Mouse (Mus musculus) limb, embryonic 11.5 days (tissue): ENCODE results near the gene Zic1. TPM values are rescaled to one million over a fixed set of nuclear protein-coding genes. Genes with fewer than 3 reads are reported as not detected.

Experiments
- ATAC-seq: fragments of 200-750 bp; cut with Nextera tagmentation; 2 replicates; pipeline ENCODE4 v1.8.0; 2017; ENCODE audit warnings: low read depth; ENCODE audit not compliant: insufficient number of reproducible peaks, low FRiP score, low TSS enrichment
- DNase-seq: peaks from one replicate; pipeline ENCODE4 v3.0.0-alpha.2; 2015; ENCODE audit warnings: low spot score
- H3K27ac ChIP-seq: fragments of 300-500 bp; sonication (generic); replicated peaks from 2 replicates; pipeline ENCODE4 v1.5.1; 2014; ENCODE audit warnings: low read depth, mild to moderate bottlenecking, low read length
- H3K27me3 ChIP-seq: fragments of 300-500 bp; sonication (generic); 2 replicates; pipeline ENCODE4 v1.6.1; 2014; ENCODE audit warnings: mild to moderate bottlenecking, low read length, mixed read lengths; ENCODE audit not compliant: control insufficient read depth, insufficient read depth
- H3K36me3 ChIP-seq: fragments of 300-500 bp; sonication (generic); 2 replicates; pipeline ENCODE4 v1.6.1; 2014; ENCODE audit warnings: mild to moderate bottlenecking, low read length, moderate library complexity, mixed read lengths; ENCODE audit not compliant: control insufficient read depth, insufficient read depth
- H3K4me1 ChIP-seq: fragments of 300-500 bp; sonication (generic); 2 replicates; pipeline ENCODE4 v1.6.1; 2014; ENCODE audit warnings: low read length, mixed read lengths; ENCODE audit not compliant: control insufficient read depth, insufficient read depth
- H3K4me2 ChIP-seq: fragments of 300-500 bp; sonication (generic); 2 replicates; pipeline ENCODE4 v1.6.1; 2014; ENCODE audit warnings: low read depth, mild to moderate bottlenecking, moderate library complexity; ENCODE audit not compliant: severe bottlenecking
- H3K4me3 ChIP-seq: fragments of 300-500 bp; sonication (generic); 2 replicates; pipeline ENCODE4 v1.5.1; 2014; ENCODE audit warnings: low read depth, low read length
- H3K9ac ChIP-seq: fragments of 300-500 bp; sonication (generic); 2 replicates; pipeline ENCODE4 v1.6.1; 2014; ENCODE audit warnings: mild to moderate bottlenecking, low read length
- H3K9me3 ChIP-seq: fragments of 300-500 bp; sonication (generic); 2 replicates; pipeline ENCODE4 v1.6.1; 2016; ENCODE audit warnings: low read length; ENCODE audit not compliant: control insufficient read depth
- WGBS: fragments of 180-500 bp; shearing (Covaris S2); extraction: QIAGEN DNeasy Blood & Tissue Kit; methylation state at CpG from one replicate; pipeline ENCODE4 v1.1.7; 2014; 5-methylcytosine and 5-hydroxymethylcytosine counted together
- polyA plus RNA-seq: library from polyadenylated mRNA; unstranded; fragments of >200 nt; fragmentation: Nextera tagmentation; extraction: Ambion mirVana; gene quantifications from 2 replicates; pipeline ENCODE4 v1.2.1, GENCODE M21; 2014

Zic1 gene
- polyA plus RNA-seq, 1 experiment from 2014 or later: 0.27 TPM

DNA sequence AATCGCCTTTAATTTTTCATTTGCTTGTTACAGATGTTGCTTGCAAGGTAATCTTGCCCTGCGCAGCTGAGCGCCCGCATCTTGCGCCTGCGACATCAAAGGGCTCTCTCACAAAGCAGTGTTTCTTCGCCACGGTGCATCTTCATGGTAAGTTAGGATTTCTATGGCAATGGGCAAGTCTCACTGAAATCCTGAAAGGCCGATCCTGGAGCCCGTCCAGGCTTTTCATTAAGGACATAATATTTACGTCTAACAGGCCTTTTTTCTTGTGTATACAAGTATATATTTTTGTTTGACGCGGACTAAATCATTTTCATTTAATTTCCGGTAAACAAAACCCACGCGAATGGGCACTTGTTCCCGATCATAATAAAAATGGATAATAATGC lies 20.9 kb upstream of the Zic1 start:
- H3K9ac ChIP-seq: no peak overlapping the region
- peaks cover 83% of the 10 kb centered on the region for H3K27me3 ChIP-seq
- DNase-seq: peak; percentile 56
- H3K4me1 ChIP-seq: no peaks in the 10 kb centered on the region
- no peak overlapping the region for H3K4me3 ChIP-seq
- WGBS: under 1% methylated on average over 17 of the region's 17 CpGs
- no peaks in the 10 kb centered on the region for H3K36me3 ChIP-seq
- H3K27ac ChIP-seq: no peak overlapping the region
- ATAC-seq: no peak
- no peaks in the 10 kb centered on the region for H3K9me3 ChIP-seq
- H3K4me2 ChIP-seq: no peak overlapping the region

DNA sequence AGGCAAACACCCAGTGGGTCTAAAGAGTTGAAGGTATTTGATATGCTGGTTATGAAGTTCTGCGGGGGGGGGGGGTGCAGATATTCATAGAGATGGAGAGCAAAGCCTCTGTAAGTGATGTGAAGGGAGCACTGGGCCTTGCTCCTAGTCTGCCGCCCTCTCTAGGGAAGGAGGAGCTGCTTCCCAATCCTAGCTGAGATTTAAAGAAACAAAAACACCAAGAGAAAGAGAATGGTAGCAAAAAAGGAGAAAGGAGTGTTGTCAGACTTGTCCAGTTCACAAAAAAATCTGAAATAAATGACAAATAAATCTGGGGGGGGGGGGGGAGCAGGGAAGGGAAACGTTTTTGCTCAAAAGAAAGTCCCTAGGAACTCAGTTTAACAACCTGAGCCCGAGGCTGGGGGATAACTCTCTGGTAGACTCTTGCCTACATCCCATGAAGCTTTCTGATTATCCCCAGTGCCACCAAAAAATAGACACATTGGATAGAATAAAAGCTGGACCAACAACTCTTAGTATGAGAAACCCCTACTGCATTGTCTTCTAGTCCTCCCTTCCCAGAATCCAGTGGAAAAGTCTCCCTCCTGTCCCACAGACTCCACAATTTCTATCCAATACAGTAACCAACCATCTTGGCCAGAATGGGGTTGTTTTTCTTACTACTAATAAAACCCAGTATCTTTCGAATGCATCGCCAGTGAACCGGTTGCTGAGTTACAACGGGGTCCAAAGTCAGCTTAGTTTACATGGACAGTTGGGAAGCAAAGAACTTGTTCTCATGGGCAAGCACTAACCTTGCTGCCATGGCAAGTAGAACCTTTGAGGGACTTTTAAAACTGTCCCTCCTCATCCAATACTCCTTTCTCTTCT lies 20.2 kb upstream of the Zic1 start:
- DNase-seq: peak; percentile 30
- Histone ChIP-seq H3K27me3 (peaks cover 81% of the 10 kb centered on the region), H3K9ac (no peak overlapping the region), H3K36me3 (no peaks in the 10 kb centered on the region), H3K4me2 (no peak overlapping the region), H3K4me1 (no peaks in the 10 kb centered on the region), H3K4me3 (no peak overlapping the region), H3K27ac (no peak overlapping the region), H3K9me3 (no peaks in the 10 kb centered on the region)
- 3% methylated on average over 8 of the region's 8 CpGs for WGBS
- ATAC-seq: no peak

DNA sequence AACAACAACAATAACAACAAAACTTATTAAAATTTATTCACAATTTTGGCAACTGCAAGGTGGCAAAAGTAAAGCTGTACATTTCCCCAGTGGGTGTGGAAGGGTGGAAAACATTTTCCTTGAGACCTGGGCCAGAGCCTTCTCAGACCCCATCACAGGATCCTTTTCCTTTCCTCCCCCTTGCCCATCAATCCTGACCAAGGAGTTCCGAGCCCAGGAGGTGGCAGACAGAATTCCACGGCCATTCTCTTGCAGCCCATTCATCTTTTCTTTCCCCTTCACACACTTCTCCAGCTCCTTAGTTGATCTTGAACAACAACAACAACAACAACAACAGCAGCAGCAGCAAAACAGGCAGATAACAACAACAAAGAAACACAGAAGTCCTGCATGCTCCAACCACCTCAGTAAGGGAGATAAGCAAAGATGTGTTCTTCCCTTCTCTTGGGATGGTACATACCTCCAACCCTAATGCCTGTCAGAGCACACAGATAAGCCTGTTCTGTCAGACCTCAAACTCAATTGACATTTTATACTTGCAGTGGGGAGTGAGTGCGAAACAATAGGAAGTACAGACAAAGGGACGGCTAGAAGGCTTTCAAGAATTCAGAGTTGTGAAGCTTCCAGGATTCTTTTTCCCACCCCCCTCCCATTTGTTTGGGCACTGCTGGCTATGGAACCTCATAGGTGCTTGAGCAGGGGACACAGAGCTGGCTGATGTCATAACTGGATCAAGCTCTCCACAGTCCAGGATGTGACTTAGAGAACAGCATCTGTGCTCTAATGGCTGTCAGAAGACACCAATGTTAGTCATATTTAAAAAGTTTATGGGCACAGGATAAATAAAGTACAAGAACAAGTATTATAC lies 19.3 kb upstream of the Zic1 start:
- Histone ChIP-seq H3K9me3 (no peaks in the 10 kb centered on the region), H3K36me3 (no peaks in the 10 kb centered on the region), H3K4me2 (no peak overlapping the region), H3K27me3 (peaks cover 80% of the 10 kb centered on the region), H3K4me1 (no peaks in the 10 kb centered on the region), H3K4me3 (no peak overlapping the region), H3K27ac (no peak overlapping the region), H3K9ac (no peak overlapping the region)
- ATAC-seq (no peak), DNase-seq (peak; percentile 27)
- 2% methylated on average over 4 of the region's 4 CpGs for WGBS

DNA sequence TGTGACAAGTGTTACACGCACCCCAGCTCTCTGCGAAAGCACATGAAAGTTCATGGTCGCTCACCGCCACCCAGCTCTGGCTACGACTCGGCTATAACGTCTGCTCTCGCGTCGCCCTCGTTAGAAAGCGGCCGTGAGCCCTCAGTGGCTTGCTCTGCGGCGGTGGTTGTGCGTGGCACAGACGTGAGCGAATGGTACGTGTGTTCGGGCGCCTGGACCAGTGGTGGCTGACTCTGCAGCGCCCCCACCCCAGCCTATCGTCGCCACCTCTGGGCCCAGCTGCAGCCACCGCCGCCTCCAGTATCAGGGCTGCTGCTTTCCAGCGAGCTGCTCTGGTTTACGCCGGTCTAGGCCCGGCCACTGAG lies 18.5 kb upstream of the Zic1 start:
- Histone ChIP-seq H3K27me3 (peaks cover 80% of the 10 kb centered on the region), H3K9ac (no peak overlapping the region), H3K27ac (no peak overlapping the region), H3K4me1 (no peaks in the 10 kb centered on the region), H3K4me2 (no peak overlapping the region), H3K9me3 (no peaks in the 10 kb centered on the region), H3K4me3 (no peak overlapping the region), H3K36me3 (no peaks in the 10 kb centered on the region)
- 0 out of 2 replicates have a peak, but pooled peaks have one; percentile 19 for ATAC-seq
- peak; percentile 62 for DNase-seq
- 1% methylated on average over 30 of the region's 30 CpGs for WGBS

DNA sequence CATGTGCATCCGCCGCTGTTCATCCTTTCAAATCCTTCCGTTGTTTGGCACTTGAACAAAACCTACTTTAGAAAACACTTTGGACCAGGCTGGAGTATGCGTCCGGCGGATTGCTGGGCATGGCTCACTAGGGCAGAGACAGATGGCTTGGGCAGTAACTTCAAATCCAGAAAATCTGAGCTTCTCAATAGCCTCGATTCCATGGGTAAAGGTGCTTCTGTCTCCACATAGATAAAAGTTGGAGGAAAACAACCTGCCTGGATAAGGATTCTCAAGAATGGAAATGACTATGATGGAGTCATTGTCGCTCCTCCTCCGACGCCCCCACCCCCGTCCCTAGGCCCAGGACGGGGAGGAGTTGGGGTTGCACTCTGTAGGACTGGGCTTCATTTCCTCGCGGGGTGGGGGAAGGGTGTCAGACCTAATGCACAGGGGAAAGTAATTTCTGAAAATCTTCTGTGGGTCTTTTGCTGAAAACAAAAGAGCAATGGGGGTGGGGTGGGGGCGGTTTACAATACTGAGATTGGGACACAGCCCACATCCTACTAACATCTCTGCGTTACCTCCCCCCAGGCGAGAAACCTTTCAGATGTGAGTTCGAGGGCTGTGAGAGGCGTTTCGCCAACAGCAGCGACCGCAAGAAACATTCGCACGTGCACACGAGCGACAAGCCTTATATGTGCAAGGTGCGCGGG lies 18.0 kb upstream of the Zic1 start:
- no peak overlapping the region for H3K27ac ChIP-seq
- H3K4me3 ChIP-seq: no peak overlapping the region
- no peak overlapping the region for H3K4me2 ChIP-seq
- 0 out of 2 replicates have a peak, but pooled peaks have one; percentile 12 for ATAC-seq
- H3K9ac ChIP-seq: no peak overlapping the region
- DNase-seq: peak; percentile 49
- H3K4me1 ChIP-seq: no peaks in the 10 kb centered on the region
- under 1% methylated on average over 28 of the region's 28 CpGs for WGBS
- H3K36me3 ChIP-seq: no peaks in the 10 kb centered on the region
- peaks cover 83% of the 10 kb centered on the region for H3K27me3 ChIP-seq
- H3K9me3 ChIP-seq: no peaks in the 10 kb centered on the region

DNA sequence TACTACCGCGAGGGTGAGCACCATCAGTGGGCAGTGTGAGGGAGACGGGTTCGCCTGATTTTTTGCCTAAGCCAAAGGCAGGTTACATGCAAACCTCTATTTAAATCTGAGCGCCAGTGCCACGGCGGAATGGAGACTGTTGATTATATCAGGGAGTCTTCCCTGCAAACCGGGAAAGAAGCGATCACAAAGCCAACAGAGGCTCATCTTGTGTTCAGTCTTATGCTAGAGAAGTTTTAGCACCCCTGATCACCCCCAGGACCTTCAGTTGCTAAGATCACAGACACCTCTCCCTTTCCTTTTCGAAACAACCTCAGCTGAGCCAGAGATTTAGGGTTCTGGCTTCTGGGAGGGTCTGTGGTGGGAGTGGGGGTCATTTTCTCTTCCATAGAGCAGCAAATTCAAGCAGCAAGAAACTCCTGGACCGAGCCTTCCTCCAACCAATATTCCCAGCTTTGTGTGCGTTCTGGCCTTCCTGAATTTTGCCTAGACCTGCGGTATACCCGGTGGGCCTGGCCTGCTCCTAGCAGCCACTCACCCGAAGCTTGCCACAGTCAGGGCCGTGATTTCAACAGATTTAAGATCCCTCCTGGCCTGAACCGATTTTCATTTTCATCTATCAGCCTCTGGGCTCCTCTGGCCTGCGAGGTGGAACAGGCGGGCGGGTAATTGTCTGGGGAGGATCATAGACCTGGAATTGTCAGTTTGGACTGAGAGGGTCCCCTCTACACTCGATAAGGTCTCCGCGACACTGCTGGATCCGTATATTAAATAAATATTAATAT lies 17.1 kb upstream of the Zic1 start:
- peak; percentile 62 for DNase-seq
- ATAC-seq: no peak
- Histone ChIP-seq H3K4me1 (no peaks in the 10 kb centered on the region), H3K4me3 (no peak overlapping the region), H3K36me3 (no peaks in the 10 kb centered on the region), H3K27ac (no peak overlapping the region), H3K9ac (no peak overlapping the region), H3K4me2 (no peak overlapping the region), H3K9me3 (no peaks in the 10 kb centered on the region), H3K27me3 (peaks cover 86% of the 10 kb centered on the region)
- WGBS: 2% methylated on average over 24 of the region's 24 CpGs

DNA sequence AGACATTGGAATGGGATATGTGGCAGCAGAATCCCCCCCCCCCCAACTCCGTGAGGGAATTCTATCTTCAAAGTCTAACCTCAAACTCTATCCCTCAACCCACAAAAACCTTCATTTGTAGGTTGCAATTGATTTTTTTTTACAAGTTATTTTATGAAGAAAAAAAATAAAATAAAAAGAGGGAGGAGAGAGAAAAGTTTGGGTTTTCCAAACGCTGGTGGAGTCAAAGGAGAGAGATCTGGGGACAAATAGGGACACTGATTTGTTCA lies 16.4 kb upstream of the Zic1 start:
- WGBS: 0% methylated on average over 2 of the region's 2 CpGs
- Histone ChIP-seq H3K9ac (no peak overlapping the region), H3K27me3 (peaks cover 86% of the 10 kb centered on the region), H3K4me2 (peak overlapping the region; percentile 63), H3K36me3 (no peaks in the 10 kb centered on the region), H3K27ac (no peak overlapping the region), H3K9me3 (no peaks in the 10 kb centered on the region), H3K4me1 (no peaks in the 10 kb centered on the region), H3K4me3 (peak overlapping the region; percentile 42; the same call in 1 of the 2 replicates)
- no peak for DNase-seq
- ATAC-seq: no peak
